Mouse (Mus musculus) telencephalon, adult 2 months (tissue): ENCODE measurements around the gene Paox.
A peak's percentile ranks its signal among the peaks of the same experiment; 100 is the strongest.
"Not testable (repeated sequence)": the region's sequence is repeated elsewhere in the genome, so short reads cannot be mapped to it uniquely, and the experiment has no call there.

Experiments used
- DNase-seq: peaks from one replicate; pipeline ENCODE4 v3.0.0-alpha.2; 2011; ENCODE audit warnings: low read depth, low spot score

Gene Paox

DNA sequence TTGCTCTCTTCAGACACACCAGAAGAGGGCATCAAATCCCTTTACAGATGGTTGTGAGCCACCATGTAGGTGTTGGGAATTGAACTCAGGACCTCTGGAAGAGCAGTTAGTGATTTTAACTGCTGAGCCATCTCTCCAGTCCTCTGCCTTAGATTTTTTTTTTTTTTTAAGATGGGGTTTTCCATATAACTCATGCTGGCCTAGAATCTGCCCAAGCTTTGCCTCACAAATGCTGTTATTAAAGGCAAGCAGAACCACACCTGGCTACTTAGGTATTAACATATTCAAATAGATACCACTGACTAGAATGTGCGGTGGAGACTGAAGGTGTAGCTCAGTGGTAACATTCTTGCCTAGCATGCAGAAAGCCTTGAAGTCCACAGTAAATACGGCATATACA lies 4.9 kb downstream of the Paox start:
- DNase-seq = no peak

DNA sequence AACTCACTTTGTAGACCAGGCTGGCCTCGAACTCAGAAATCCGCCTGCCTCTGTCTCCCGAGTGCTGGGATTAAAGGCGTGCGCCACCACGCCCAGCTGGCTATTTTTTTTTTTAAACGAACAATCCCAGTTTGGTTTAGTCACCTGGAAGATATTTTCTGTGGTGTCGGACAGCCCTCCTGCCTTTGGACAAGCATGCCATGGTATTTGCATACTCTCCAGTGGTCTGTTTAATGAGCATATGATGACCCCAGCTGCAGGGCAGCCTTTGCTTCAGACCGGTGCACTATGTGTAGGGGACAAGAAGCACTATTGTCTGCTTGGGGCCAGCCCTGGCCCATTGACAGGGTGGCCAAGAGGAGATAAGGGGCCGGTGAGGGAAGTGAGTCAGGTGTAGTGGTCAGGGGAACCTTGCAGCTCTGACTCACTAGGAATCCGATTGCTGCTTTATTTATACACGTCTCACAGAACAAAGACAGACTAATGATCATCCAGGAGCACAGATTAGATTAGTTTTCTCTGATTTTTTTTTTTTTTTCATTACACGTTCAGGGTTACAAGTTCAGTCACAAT lies 5.8 kb downstream of the Paox start:
- no peak for DNase-seq

DNA sequence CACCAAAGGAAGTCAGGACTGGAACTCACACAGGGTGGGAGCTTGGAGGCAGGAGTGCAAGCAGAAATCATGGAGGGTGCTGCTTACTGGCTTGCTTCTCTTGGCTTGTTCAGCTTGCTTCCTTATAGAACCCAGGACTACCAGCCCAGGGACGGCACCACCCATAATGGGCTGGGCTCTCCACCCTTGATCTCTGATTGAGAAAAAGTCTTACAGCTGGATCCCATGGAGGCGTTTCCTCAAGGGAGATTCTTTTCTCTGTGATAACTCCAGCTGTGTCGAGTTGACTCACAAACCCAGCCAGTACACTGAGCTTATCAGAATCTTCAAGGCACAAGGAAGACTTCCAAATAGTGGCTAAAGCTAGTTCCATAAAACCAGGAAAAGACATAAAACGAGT lies 7.2 kb downstream of the Paox start:
- DNase-seq = no peak

DNA sequence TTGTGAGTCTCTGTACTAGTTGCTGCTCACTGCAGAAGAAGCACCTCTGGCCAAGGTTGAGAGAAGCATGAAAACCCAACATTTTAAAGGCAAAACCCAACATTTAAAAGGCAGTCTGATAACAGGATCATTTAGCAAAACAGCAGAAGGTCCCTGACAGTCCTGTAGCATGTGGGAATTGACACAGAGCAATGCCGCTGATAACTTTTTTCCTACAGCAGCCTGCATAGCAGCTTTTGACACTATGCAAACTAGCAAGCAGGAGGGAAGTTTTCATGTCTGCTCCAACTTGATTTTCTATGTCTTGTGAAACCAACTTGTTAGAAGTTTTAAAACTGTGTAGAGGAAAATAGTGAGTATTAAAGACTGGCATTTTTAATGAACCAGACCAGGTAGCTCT lies 8.8 kb downstream of the Paox start:
- no peak for DNase-seq

DNA sequence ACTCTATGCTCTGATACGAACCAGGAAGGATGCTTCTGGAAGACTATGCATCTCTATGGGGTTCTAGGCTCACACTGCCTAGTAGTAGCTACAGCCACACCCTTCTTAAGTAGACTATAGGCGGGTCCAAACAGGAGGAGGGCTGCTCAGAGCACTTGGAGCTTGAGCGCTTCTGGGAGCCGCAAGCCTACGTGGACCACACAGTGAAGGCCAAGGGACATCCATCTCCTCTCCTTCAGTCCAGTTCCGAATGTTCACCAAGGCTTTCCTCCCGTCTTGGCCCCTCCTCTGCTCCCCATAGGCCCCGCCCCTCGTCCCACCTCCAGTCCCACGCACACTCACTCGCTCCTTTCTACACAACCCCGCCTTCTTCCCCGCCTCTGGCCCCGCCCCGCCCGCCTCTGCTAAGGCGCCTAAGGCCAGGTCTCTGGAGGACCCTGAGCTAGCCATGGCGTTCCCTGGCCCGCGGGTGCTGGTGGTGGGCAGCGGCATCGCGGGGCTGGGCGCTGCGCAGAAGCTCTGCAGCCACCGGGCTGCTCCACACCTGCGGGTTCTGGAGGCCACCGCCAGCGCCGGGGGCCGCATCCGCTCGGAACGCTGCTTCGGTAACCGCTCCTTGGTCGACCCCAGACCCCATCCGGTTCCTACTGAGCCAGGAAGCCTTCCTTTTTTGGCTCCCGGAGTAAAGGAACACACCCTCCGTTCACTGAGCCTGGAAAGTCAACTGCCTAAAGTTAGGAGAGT lies 9.9 kb downstream of the Paox start:
- peak; percentile 86 for DNase-seq

DNA sequence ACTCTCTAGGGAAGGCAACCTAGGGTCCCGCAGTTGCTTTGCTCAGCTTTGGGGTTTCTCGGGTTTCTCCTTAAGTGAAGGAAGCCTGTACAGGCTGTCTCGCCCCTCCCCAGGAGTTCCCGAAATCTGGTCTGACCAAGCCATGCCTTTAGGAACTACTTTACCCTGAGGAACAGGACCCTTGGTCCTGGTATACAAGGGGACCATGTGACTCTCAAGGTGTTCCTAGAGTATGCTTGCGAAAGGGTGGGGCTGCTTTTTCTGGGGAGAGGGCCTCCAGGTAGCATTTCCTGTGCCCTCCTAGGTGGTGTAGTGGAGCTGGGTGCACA lies 10.4 kb downstream of the Paox start:
- DNase-seq = no peak

DNA sequence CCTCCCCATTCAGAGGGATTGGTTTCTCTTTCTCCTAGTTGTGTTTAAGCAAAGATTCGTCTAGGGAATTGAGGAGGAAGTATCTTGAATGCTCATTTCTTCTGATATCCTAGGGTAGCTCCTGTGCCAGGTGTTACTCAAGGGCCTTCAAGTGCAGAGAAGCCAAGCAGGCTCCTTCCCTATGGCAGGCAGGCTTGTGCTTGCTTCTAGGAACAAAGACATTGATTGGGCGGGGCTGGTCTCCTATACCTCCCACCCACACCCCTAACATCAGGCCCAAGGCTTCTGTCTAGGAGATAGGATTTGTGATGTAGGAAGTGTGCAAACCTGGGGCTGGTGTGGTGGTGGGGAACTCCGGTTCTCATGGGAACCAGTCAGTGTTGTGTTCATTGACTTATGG lies 11.3 kb downstream of the Paox start:
- DNase-seq = no peak

DNA sequence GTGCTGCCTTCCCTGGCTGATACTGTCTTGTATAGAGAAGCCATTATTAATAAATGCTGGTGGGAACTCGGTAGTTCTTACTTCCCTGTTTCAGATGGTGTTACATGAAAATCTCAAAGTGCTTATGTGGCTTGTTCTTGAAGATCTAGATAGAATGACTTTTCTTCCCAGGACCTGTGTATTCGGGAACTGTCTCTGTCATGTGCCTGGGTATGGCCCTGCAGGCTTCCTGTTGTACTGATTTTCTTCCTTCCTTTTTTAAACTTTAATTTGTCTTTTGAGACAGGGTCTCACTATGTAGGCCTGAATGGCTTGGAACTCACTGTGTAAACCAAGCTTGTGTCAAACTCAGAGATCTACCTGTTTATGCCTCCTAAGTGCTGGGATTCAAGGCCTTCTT lies 12.3 kb downstream of the Paox start:
- no peak for DNase-seq

DNA sequence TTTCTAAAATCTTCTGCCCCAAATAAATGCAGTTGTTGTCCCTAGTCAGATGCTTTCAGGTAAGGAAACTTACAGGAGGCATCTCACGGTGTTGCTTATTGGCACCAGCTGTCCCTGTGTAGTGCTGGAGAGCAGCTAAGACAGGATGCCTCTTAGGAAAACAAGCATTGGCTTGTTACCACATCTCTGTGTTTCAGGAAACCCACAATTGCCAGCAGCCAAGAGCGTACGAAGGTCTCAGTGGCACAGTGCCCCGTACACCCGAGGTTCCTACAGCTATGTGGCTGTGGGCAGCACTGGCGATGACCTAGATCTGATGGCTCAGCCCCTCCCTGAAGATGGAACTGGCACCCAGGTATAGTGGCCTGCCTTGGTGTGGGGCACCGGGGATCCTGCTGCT lies 16.6 kb downstream of the Paox start:
- DNase-seq = not testable (repeated sequence)

DNA sequence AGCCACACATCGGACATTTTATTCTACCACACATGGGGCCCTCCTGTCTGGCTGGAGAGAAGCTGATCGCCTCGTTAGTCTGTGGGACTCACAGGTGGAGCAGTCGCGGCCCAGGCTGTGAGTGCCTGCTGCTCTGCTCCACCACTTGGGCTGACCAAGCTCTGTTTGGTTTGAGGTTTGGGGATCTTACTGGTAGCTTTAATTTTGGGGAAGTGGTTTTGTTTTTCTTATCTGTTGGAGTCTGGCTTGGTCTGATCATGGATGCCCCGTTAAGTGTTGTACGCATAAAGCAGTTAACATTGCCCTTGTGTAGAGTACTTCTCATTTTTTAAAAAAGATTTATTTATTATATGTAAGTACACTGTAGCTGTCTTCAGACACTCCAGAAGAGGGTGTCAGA lies 18.4 kb downstream of the Paox start:
- not testable (repeated sequence) for DNase-seq

DNA sequence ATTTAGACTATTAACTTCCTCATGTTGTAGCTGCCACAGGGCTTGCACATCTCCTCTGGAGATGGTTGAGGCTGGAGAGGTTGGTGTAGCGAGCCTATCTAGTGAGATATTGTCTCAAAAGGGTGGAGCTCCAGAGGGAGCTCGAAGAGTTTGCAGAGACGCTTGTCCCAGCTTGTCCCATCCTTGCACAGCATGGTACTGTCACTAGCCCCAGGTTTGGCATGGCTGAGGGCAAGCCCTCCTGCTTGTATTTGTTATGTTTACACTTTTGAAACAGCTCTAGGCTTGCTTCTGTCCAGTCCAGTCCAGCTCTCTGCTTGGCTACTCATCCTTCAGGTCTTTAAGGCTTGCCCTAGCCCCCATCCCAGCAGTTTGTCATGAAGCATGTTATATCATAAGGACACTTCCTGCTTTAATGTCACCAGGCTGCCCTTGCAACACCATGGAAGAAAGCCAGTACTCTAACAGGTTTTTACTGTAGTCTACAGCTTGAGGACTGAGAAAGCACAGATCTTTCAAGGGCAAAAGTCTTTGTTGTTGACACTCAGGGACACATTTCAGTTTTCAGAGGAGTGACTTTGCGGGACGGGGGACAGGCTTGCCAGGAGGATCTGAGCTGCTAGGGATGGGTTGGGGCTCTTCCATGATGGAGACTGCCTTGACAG lies 19.6 kb downstream of the Paox start:
- no peak for DNase-seq

DNA sequence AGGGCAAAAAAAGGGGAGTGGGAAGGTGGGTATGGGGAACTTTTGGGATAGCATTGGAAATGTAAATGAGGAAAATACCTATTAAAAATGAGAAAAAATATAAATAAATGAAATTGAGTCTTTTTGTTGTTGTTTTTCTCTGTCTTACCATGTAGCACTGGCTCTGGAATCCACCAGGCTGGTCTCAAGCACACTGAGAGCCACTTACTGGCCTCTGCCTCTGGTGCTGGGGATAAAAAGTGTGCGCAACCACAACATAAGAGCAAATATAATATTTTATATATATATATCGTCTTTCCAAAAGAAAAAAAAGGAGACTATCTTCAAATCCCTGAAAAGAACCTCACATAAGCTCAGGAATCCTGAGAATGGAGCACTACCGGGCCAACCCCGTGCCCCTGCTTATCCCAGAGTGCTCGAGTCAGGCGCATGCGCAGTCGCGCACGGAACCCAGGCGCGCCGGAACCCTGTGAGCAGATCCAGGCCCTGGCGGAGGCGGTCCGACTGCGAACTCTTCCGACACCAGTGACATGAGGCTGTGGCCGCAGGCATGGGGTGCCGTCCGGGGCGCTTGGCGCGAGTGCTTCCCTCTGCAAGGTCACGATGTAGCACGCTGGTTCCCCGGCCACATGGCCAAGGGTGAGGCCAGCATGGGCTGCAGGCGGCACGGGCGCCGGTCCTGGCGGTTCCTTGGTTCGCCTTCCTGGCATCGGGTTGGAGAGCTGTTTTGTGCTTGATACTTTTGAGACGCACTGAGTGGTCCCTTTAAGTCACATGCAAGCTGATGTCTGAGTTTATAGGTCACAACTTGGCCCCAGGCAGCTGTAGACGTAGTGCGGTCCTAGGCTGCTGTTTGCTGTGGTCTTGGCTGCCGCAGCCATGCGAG lies 21.8 kb downstream of the Paox start, which contains the start of gene Mtg1:
Gene Mtg1, plus strand, starts transcription at position 430 of the 886 bp plus-strand sequence.
- DNase-seq = peak; percentile 90

DNA sequence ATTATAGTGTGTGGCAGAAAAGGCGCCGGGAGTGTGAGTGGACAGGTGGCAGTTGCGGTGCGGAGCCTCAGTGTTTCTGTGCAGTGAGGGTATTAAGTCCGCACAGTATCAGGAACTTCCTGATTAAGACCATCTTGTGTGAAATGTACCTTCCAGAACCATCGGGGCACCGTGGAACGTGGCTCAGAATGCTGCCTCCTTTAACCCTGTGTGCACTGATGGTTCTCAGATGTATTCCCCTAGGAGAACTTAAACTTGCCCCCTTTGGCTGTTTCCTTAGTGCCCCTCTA lies 22.4 kb downstream of the Paox start:
- no peak for DNase-seq

DNA sequence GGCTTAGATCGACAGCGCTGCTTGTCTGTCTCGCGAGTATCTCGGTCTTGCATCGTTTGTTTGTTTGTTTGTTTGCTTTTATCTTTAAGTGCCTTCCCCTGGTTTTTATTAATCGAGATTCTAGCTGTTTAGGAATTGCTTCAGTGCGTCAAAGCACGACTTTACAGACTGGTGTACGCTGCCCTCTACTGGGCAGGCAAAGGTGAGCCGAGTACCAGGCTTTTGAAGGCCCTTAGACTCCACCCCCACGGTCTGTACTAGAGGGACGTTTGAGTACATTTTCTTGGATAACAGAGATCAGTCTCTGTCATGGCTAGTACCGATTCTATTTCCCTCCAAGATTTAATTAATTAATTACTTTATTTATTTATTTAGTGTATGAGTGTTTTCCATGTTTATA lies 25.8 kb downstream of the Paox start:
- no peak for DNase-seq

DNA sequence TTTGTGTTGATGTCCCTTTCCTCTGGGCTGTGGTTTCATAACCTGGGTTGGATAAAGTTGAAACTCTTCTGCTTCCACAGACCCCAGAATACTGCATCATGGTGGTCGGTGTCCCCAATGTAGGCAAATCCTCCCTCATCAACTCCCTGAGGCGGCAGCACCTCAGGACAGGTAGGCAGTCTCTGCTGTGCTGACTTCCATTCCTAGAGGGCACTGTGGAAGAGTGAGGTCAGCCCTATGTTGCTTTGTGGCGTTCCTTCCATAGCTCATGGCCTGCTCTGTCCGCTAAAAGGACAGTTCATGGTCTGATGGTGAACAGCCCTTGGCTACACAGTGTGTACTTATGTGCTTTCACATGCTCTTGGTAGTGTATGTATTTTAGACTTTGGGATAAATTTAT lies 29.0 kb downstream of the Paox start:
- DNase-seq = no peak

DNA sequence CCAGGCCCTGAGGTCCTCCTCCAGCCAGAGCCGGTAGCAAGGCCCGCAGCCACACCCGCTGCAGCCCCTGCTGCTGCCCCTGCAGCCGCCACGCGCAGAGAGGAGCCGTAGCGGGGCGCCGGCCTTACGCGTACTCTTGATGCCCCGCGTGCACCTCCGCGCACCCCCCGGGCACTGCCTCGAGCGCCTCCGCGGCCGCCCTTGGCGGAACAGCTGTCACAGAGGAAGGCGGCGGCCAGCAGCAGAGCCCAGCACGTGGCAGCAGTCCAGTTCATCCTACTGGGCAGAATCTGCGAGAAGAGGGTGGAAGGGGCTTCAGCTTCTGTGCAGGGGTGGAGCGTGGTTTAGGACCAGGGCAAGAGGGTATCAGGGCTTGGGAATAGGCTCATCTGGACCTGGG lies 37.8 kb downstream of the Paox start:
- no peak for DNase-seq

DNA sequence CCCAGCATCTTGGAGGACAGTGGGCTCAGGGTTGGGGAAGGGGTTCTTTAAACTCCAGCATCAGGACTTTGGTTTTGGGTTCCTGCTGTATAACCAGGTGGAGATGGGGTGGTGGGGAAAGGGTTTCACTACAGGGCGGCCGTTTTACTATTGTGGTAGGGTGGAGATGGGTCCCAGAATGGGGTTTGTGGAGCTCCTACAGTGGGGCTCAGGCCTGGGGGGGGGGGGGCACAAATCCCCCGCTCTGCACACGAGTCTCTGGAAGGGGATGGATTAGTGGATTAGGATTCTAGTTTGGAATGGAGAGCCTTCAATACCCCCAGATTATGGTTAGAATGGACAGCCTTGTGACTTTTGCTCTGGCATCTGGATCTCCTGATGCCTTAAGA lies 38.2 kb downstream of the Paox start:
- DNase-seq = no peak

DNA sequence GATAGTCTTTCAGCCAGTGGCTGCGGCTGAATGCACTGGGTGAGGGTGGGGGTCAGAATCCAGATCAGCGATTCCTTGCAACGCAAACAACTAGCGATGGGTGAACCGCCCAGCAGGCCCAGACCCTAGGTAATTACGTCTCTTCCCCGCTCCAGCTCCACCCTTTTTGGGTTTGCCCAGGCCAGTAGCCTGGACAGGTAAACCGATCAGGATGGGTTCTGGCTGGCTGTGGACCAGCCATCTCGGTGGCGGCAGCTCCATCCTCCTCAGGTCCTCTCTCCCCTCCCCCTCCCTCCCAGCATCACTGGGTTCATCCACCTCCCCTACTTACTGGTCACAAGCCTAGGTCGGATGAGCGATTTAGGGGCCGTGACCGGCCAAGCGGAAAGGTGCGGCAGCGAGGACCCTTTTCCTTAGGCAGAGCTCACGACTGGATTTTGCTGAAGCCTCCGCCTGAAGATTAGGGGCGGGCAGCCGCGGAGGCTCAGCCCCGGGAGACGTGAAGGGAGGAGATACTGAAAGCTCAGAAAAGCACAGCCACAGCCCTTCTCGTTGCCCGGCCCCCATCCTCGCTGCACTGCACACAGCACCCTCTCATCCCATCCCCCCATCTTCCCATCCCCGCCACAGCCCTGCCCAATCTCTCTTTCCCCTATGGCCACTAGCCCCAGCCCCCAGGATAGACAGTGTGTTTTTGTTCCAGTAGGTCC lies 38.8 kb downstream of the Paox start, which contains the start of gene Sprn:
Gene Sprn, minus strand, starts transcription at position 660 of the 710 bp plus-strand sequence.
- peak; percentile 84 for DNase-seq

DNA sequence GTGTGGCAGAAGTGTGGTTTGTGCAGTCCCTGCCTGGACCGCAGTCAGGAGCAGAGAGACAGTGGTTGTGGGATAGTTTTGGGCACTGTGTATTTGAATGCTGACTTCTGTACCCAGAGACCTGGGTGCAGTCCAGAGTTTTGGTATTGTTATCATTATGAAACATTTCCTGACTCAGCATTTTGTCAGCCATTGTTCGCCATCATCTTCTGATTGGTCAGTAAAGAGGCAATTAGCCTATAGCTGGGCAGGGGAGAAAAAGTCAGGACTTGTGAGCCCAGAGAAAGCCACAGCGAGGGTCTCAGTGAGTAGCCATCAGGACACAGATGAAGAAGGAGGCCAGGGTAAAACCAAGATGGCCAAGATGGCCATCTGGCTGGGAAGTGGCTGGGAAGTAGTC lies 44.8 kb downstream of the Paox start:
- DNase-seq = no peak

DNA sequence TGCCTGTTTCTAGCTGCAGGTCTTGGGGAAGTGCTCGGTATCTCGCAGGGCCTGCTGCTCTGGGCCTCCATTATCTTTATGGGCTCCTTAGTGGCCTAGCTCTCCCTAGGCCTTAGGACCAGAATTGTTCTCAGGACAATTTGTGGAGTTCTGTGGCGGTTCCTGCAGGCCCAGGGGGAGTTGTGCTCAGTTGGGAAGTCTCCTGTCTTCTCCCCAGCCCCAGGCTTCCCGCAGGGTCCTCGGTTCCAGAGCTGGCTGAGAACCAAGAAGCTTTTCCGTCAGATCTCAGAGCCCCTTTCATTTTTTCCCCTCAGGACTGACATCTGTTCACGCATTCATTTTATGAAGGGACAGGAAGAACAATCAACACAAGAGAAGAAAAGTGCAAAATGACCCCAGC lies 49.1 kb downstream of the Paox start, which contains the start of gene Olfr522:
Gene Olfr522, minus strand, starts transcription at position 101 of the 400 bp plus-strand sequence.
- no peak for DNase-seq

DNA sequence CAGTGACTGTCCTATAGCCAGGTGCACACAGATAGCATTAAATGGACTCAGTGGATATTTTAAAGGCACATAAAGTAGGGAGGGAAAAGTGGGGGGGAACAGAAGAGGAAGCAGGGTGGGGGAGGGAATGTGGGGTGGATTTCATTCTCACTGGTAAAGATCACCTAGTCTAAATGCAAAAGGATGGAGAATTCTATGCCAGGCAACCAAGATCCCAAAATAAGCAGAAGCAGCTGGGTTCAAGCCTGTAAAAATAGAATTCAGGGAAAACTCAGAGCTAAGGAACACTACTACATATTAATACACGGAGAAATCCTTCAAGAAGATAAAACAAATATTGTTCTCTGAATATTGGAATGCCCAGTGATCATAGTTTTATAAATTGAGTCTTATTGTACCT lies 52.4 kb downstream of the Paox start:
- peak; percentile 61 for DNase-seq

DNA sequence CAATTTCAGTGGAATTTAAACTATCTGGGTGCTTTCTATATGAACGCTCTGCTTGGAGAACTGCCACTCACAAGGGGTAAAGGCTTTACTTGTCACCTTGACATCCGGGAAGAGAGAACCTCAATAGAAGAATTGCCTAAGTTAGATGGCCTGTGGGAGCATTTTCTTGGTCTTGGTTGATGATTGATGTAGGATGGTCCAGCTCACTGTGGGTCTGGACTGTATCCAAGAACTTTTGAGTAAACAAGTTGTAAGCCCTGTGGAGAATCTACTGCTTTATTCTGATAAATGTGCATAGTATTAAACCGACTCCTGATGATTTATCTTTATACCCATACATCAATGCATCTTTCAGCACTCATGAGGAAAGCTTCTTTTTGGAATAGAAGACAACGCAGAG lies 53.8 kb downstream of the Paox start:
- no peak for DNase-seq
